Mouse (Mus musculus): ENCODE measurements around the gene Acsm5. TPM values are rescaled to one million over a fixed set of nuclear protein-coding genes. Genes with fewer than 3 reads are reported as not detected.
A peak's percentile ranks its signal among the peaks of the same experiment; 100 is the strongest.

Acsm5 gene
- polyA plus RNA-seq, 1 experiment from 2014 or later, result not detected

- H3K4me2 ChIP-seq (replicated peaks), result no peak overlapping the region
- no peaks in the 10 kb centered on the region for H3K27me3 ChIP-seq (ENCODE audit: control insufficient read depth, insufficient read depth, low read length)
- no peaks in the 10 kb centered on the region for H3K9me3 ChIP-seq (ENCODE audit: control insufficient read depth, low read length)
- no peak overlapping the region for H3K27ac ChIP-seq
- H3K4me1 ChIP-seq (replicated peaks; ENCODE audit: control insufficient read depth, insufficient read depth, low read length), result no peaks in the 10 kb centered on the region
- no peak overlapping the region for H3K9ac ChIP-seq
- DNase-seq (ENCODE audit: low spot score) (no peak), ATAC-seq (ENCODE audit: low FRiP score) (no peak)
- no peak overlapping the region for H3K4me3 ChIP-seq (replicated peaks; ENCODE audit: low read length)
- no peaks in the 10 kb centered on the region for H3K36me3 ChIP-seq (replicated peaks; ENCODE audit: control insufficient read depth, insufficient read depth)
- WGBS, result 87% methylated on average over 7 of the region's 7 CpGs
These were observed 3.0 kb upstream of the Acsm5 start for GRCm38 (mm10) chr7:119516272-119516558.

- peak; percentile 71 for DNase-seq (ENCODE audit: low spot score)
- Histone ChIP-seq H3K4me2 (replicated peaks) (no peak overlapping the region), H3K4me1 (replicated peaks; ENCODE audit: control insufficient read depth, insufficient read depth, low read length) (no peaks in the 10 kb centered on the region), H3K27ac (no peak overlapping the region), H3K4me3 (replicated peaks; ENCODE audit: low read length) (no peak overlapping the region), H3K27me3 (ENCODE audit: control insufficient read depth, insufficient read depth, low read length) (no peaks in the 10 kb centered on the region), H3K9ac (no peak overlapping the region), H3K36me3 (replicated peaks; ENCODE audit: control insufficient read depth, insufficient read depth) (no peaks in the 10 kb centered on the region), H3K9me3 (ENCODE audit: control insufficient read depth, low read length) (no peaks in the 10 kb centered on the region)
- ATAC-seq (ENCODE audit: low FRiP score), result no peak
- 46% methylated on average over 5 of the region's 5 CpGs for whole genome bisulfite sequencing
These were observed 391 bp downstream of the Acsm5 start for GRCm38 (mm10) chr7:119519654-119520053.

GRCm38 (mm10) chr7:119521816-119522215 lies 2.6 kb downstream of the Acsm5 start:
- no peak overlapping the region for H3K27ac ChIP-seq
- 91% methylated on average over 3 of the region's 3 CpGs for WGBS
- H3K4me2 ChIP-seq (replicated peaks), result no peak overlapping the region
- no peaks in the 10 kb centered on the region for H3K27me3 ChIP-seq (ENCODE audit: control insufficient read depth, insufficient read depth, low read length)
- no peaks in the 10 kb centered on the region for H3K9me3 ChIP-seq (ENCODE audit: control insufficient read depth, low read length)
- no peak overlapping the region for H3K4me3 ChIP-seq (replicated peaks; ENCODE audit: low read length)
- H3K36me3 ChIP-seq (replicated peaks; ENCODE audit: control insufficient read depth, insufficient read depth), result no peaks in the 10 kb centered on the region
- H3K4me1 ChIP-seq (replicated peaks; ENCODE audit: control insufficient read depth, insufficient read depth, low read length), result no peaks in the 10 kb centered on the region
- no peak overlapping the region for H3K9ac ChIP-seq
- ATAC-seq (ENCODE audit: low FRiP score), result no peak
- no peak for DNase-seq (ENCODE audit: low spot score)

- Histone ChIP-seq H3K9ac (no peak overlapping the region), H3K27ac (no peak overlapping the region), H3K4me1 (replicated peaks; ENCODE audit: control insufficient read depth, insufficient read depth, low read length) (no peaks in the 10 kb centered on the region), H3K4me3 (replicated peaks; ENCODE audit: low read length) (no peak overlapping the region), H3K9me3 (ENCODE audit: control insufficient read depth, low read length) (no peaks in the 10 kb centered on the region), H3K36me3 (replicated peaks; ENCODE audit: control insufficient read depth, insufficient read depth) (no peaks in the 10 kb centered on the region), H3K4me2 (replicated peaks) (no peak overlapping the region), H3K27me3 (ENCODE audit: control insufficient read depth, insufficient read depth, low read length) (no peaks in the 10 kb centered on the region)
- 77% methylated on average over 1 of the region's 1 CpGs for WGBS
- DNase-seq (ENCODE audit: low spot score), result no peak
- ATAC-seq (ENCODE audit: low FRiP score), result no peak
These were observed 3.1 kb downstream of the Acsm5 start for GRCm38 (mm10) chr7:119522385-119522784.

- H3K9ac ChIP-seq, result no peak within 1 kb of the TSS
- no peak for ATAC-seq (ENCODE audit: low FRiP score)
- H3K27ac ChIP-seq, result no peak within 1 kb of the TSS
- no peaks in the 10 kb centered on the region for H3K27me3 ChIP-seq (ENCODE audit: control insufficient read depth, insufficient read depth, low read length)
- H3K4me1 ChIP-seq (replicated peaks; ENCODE audit: control insufficient read depth, insufficient read depth, low read length), result no peaks in the 10 kb centered on the region
- 78% methylated on average over 4 of the region's 4 CpGs for WGBS
- no peaks in the 10 kb centered on the region for H3K9me3 ChIP-seq (ENCODE audit: control insufficient read depth, low read length)
- no peak within 1 kb of the TSS for H3K4me3 ChIP-seq (replicated peaks; ENCODE audit: low read length)
- H3K36me3 ChIP-seq (replicated peaks; ENCODE audit: control insufficient read depth, insufficient read depth), result no peaks in the 10 kb centered on the region
- no peak within 1 kb of the TSS for H3K4me2 ChIP-seq (replicated peaks)
- no peak for DNase-seq (ENCODE audit: low spot score)
These were observed 4.1 kb downstream of the Acsm5 start, which contains the start of gene Pdilt for GRCm38 (mm10) chr7:119523389-119523788. TSS of gene Pdilt (minus strand) at chr7:119523489.

GRCm38 (mm10) chr7:119525881-119526281 lies 6.6 kb downstream of the Acsm5 start:
- H3K4me1 ChIP-seq (replicated peaks; ENCODE audit: control insufficient read depth, insufficient read depth, low read length), result no peaks in the 10 kb centered on the region
- no peak overlapping the region for H3K9ac ChIP-seq
- no peaks in the 10 kb centered on the region for H3K9me3 ChIP-seq (ENCODE audit: control insufficient read depth, low read length)
- H3K4me2 ChIP-seq (replicated peaks), result no peak overlapping the region
- H3K27me3 ChIP-seq (ENCODE audit: control insufficient read depth, insufficient read depth, low read length), result no peaks in the 10 kb centered on the region
- no peak overlapping the region for H3K27ac ChIP-seq
- WGBS, result 34% methylated on average over 2 of the region's 2 CpGs
- no peak overlapping the region for H3K4me3 ChIP-seq (replicated peaks; ENCODE audit: low read length)
- no peaks in the 10 kb centered on the region for H3K36me3 ChIP-seq (replicated peaks; ENCODE audit: control insufficient read depth, insufficient read depth)
- no peak for DNase-seq (ENCODE audit: low spot score)
- ATAC-seq (ENCODE audit: low FRiP score), result no peak

GRCm38 (mm10) chr7:119526486-119526885 lies 7.2 kb downstream of the Acsm5 start:
- no peaks in the 10 kb centered on the region for H3K27me3 ChIP-seq (ENCODE audit: control insufficient read depth, insufficient read depth, low read length)
- H3K9me3 ChIP-seq (ENCODE audit: control insufficient read depth, low read length), result no peaks in the 10 kb centered on the region
- H3K4me2 ChIP-seq (replicated peaks), result no peak overlapping the region
- H3K9ac ChIP-seq, result no peak overlapping the region
- H3K27ac ChIP-seq, result no peak overlapping the region
- WGBS, result 76% methylated on average over 13 of the region's 13 CpGs
- no peaks in the 10 kb centered on the region for H3K36me3 ChIP-seq (replicated peaks; ENCODE audit: control insufficient read depth, insufficient read depth)
- H3K4me1 ChIP-seq (replicated peaks; ENCODE audit: control insufficient read depth, insufficient read depth, low read length), result no peaks in the 10 kb centered on the region
- DNase-seq (ENCODE audit: low spot score) (no peak), ATAC-seq (ENCODE audit: low FRiP score) (no peak)
- no peak overlapping the region for H3K4me3 ChIP-seq (replicated peaks; ENCODE audit: low read length)

- no peak overlapping the region for H3K9ac ChIP-seq
- no peak overlapping the region for H3K27ac ChIP-seq
- no peak overlapping the region for H3K4me3 ChIP-seq (replicated peaks; ENCODE audit: low read length)
- no peaks in the 10 kb centered on the region for H3K4me1 ChIP-seq (replicated peaks; ENCODE audit: control insufficient read depth, insufficient read depth, low read length)
- WGBS, result 97% methylated on average over 1 of the region's 1 CpGs
- H3K4me2 ChIP-seq (replicated peaks), result no peak overlapping the region
- no peak for ATAC-seq (ENCODE audit: low FRiP score)
- H3K27me3 ChIP-seq (ENCODE audit: control insufficient read depth, insufficient read depth, low read length), result no peaks in the 10 kb centered on the region
- no peaks in the 10 kb centered on the region for H3K9me3 ChIP-seq (ENCODE audit: control insufficient read depth, low read length)
- no peak for DNase-seq (ENCODE audit: low spot score)
- H3K36me3 ChIP-seq (replicated peaks; ENCODE audit: control insufficient read depth, insufficient read depth), result no peaks in the 10 kb centered on the region
These were observed 7.9 kb downstream of the Acsm5 start for GRCm38 (mm10) chr7:119527135-119527534.

- Histone ChIP-seq H3K4me1 (replicated peaks; ENCODE audit: control insufficient read depth, insufficient read depth, low read length) (no peaks in the 10 kb centered on the region), H3K36me3 (replicated peaks; ENCODE audit: control insufficient read depth, insufficient read depth) (no peaks in the 10 kb centered on the region), H3K4me2 (replicated peaks) (no peak overlapping the region), H3K9me3 (ENCODE audit: control insufficient read depth, low read length) (no peaks in the 10 kb centered on the region), H3K9ac (no peak overlapping the region), H3K27me3 (ENCODE audit: control insufficient read depth, insufficient read depth, low read length) (no peaks in the 10 kb centered on the region), H3K4me3 (replicated peaks; ENCODE audit: low read length) (no peak overlapping the region), H3K27ac (no peak overlapping the region)
- DNase-seq (ENCODE audit: low spot score) (no peak), ATAC-seq (ENCODE audit: low FRiP score) (no peak)
- 70% methylated on average over 2 of the region's 2 CpGs for WGBS
These were observed 8.3 kb downstream of the Acsm5 start for GRCm38 (mm10) chr7:119527548-119527947.

GRCm38 (mm10) chr7:119528617-119529016 lies 9.4 kb downstream of the Acsm5 start:
- WGBS, result 87% methylated on average over 7 of the region's 7 CpGs
- DNase-seq (ENCODE audit: low spot score) (no peak), ATAC-seq (ENCODE audit: low FRiP score) (no peak)
- Histone ChIP-seq H3K4me2 (replicated peaks) (no peak overlapping the region), H3K27ac (no peak overlapping the region), H3K4me1 (replicated peaks; ENCODE audit: control insufficient read depth, insufficient read depth, low read length) (no peaks in the 10 kb centered on the region), H3K9ac (no peak overlapping the region), H3K36me3 (replicated peaks; ENCODE audit: control insufficient read depth, insufficient read depth) (no peaks in the 10 kb centered on the region), H3K4me3 (replicated peaks; ENCODE audit: low read length) (no peak overlapping the region), H3K27me3 (ENCODE audit: control insufficient read depth, insufficient read depth, low read length) (no peaks in the 10 kb centered on the region), H3K9me3 (ENCODE audit: control insufficient read depth, low read length) (no peaks in the 10 kb centered on the region)
